Mouse (Mus musculus) small intestine, adult 2 months (tissue): Measurements from ENCODE around the gene Rbm33.

Experiments used
- CTCF ChIP-seq: fragments of 200-500 bp; IDR thresholded peaks from 2 replicates; pipeline ENCODE4 v1.5.1; 2012; ENCODE audit warnings: low read depth, mild to moderate bottlenecking, control low read depth, inconsistent platforms, low read length, moderate library complexity, mixed read lengths; ENCODE audit not compliant: insufficient replicate concordance, insufficient read length; ENCODE audit errors: extremely low read depth
- POLR2A ChIP-seq: fragments of 200-500 bp; IDR thresholded peaks from 2 replicates; pipeline ENCODE4 v1.6.1; 2012; ENCODE audit warnings: low read depth, mild to moderate bottlenecking, control low read depth, inconsistent platforms, low read length, moderate library complexity

DNA sequence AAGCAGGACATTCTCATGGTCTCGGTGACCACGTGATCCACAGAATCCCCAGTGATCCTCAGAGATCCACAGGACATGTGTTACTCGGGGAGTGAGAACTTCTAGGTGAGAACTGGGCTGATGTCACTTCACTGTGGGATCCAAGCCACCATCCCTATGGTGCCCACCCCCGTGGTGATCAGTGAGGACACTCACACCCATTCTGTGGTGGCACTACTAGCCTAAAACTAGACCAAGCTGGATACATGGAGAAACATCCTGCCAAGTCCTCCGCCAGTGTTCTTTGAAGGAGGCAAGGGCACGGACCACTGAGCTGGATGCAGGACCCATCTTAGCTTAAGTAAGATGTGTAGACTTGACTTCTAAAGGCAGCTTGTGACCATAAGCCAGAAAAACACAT is 17.6 kb upstream of the Rbm33 start:
- TF ChIP-seq POLR2A, result no peak
- TF ChIP-seq CTCF, result no peak
